Mouse (Mus musculus) R1 (cell line): ENCODE data around the gene Slc36a4.

Source experiments
- DNase-seq: peaks from one replicate; pipeline ENCODE4 v3.0.0-alpha.2; 2018; ENCODE audit warnings: low read depth, low spot score

Gene Slc36a4

GRCm38 (mm10) chr9:15709599-15710381 lies at the start of gene Slc36a4:
Gene Slc36a4 (plus strand): TSS chr9:15709738.
- DNase-seq: peak; percentile 44

GRCm38 (mm10) chr9:15664606-15665005 lies 44.9 kb upstream of the Slc36a4 start:
- no peak for DNase-seq

GRCm38 (mm10) chr9:15669452-15669851 lies 40.1 kb upstream of the Slc36a4 start:
- DNase-seq: no peak

GRCm38 (mm10) chr9:15670002-15670527 lies 39.5 kb upstream of the Slc36a4 start:
- DNase-seq: no peak

GRCm38 (mm10) chr9:15672251-15672650 lies 37.3 kb upstream of the Slc36a4 start:
- no peak for DNase-seq

GRCm38 (mm10) chr9:15681855-15682466 lies 27.6 kb upstream of the Slc36a4 start:
- DNase-seq: peak; percentile 63

GRCm38 (mm10) chr9:15685215-15685614 lies 24.3 kb upstream of the Slc36a4 start:
- peak; percentile 63 for DNase-seq

GRCm38 (mm10) chr9:15687358-15687757 lies 22.2 kb upstream of the Slc36a4 start:
- no peak for DNase-seq

- no peak for DNase-seq
Observed at GRCm38 (mm10) chr9:15693847-15694246, 15.7 kb upstream of the Slc36a4 start.

GRCm38 (mm10) chr9:15694989-15695388 lies 14.5 kb upstream of the Slc36a4 start:
- DNase-seq: no peak

- DNase-seq: no peak
Observed at GRCm38 (mm10) chr9:15705706-15706105, 3.8 kb upstream of the Slc36a4 start.

- DNase-seq: peak; percentile 42
Observed at GRCm38 (mm10) chr9:15708979-15709598, 449 bp upstream of the Slc36a4 start.

- no peak for DNase-seq
Observed at GRCm38 (mm10) chr9:15710821-15711565, 1.5 kb downstream of the Slc36a4 start.

- no peak for DNase-seq
Observed at GRCm38 (mm10) chr9:15711676-15712075, 2.1 kb downstream of the Slc36a4 start.

GRCm38 (mm10) chr9:15714792-15715191 lies 5.3 kb downstream of the Slc36a4 start:
- DNase-seq: no peak

GRCm38 (mm10) chr9:15715193-15715989 lies 5.9 kb downstream of the Slc36a4 start:
- no peak for DNase-seq

- DNase-seq: no peak
Observed at GRCm38 (mm10) chr9:15717363-15717762, 7.8 kb downstream of the Slc36a4 start.

- DNase-seq: no peak
Observed at GRCm38 (mm10) chr9:15718295-15718694, 8.8 kb downstream of the Slc36a4 start.

- no peak for DNase-seq
Observed at GRCm38 (mm10) chr9:15719594-15719993, 10.1 kb downstream of the Slc36a4 start.

GRCm38 (mm10) chr9:15720556-15720955 lies 11.0 kb downstream of the Slc36a4 start:
- DNase-seq: no peak
